Mouse (Mus musculus) lung, adult 2 months (tissue): ENCODE results near the gene Cbx5.

Source experiments
- CTCF ChIP-seq: fragments of 200-500 bp; IDR thresholded peaks from 2 replicates; pipeline ENCODE4 v1.5.1; 2011; ENCODE audit warnings: mild to moderate bottlenecking, low read length, control low read depth; ENCODE audit not compliant: insufficient read depth
- POLR2A ChIP-seq: fragments of 200-500 bp; IDR thresholded peaks from 2 replicates; pipeline ENCODE4 v1.6.1; 2011; ENCODE audit warnings: low read depth, mild to moderate bottlenecking, control low read depth, low read length, borderline replicate concordance; ENCODE audit errors: extremely low read depth

GRCm38 (mm10) chr15:103250195-103250740 is 10.7 kb upstream of the Cbx5 start:
- TF ChIP-seq CTCF = peak; percentile 94
- no peak for TF ChIP-seq POLR2A
